Mouse (Mus musculus): ENCODE measurements at regions not wholly inside any gene's neighbourhood (a gene's known extent, or its start where the extent isn't known, plus 50 kb on each side); places are given as distances from the start of the nearest gene placed in this dataset.
A peak's percentile ranks its signal among the peaks of the same experiment; 100 is the strongest.

GRCm38 (mm10) chr2:61182424-61182979, 219.5 kb upstream of the Rbms1 start:
- H3K9ac ChIP-seq (ENCODE audit: low read depth, low read length): no peak overlapping the region
- no peak overlapping the region for H3K4me3 ChIP-seq (ENCODE audit: insufficient read depth, low read depth, low read length)
- no peak for TF ChIP-seq CTCF (IDR thresholded peaks at IDR 0.05; ENCODE audit: low read depth, low read length)
- TF ChIP-seq POLR2A (IDR thresholded peaks at IDR 0.05; ENCODE audit: extremely low read depth, insufficient read depth, low read length): no peak
- H3K27me3 ChIP-seq (ENCODE audit: control insufficient read depth, insufficient read depth, low read length): no peaks in the 10 kb centered on the region
- 65% methylated on average over 8 of the region's 8 CpGs for WGBS
- no peaks in the 10 kb centered on the region for H3K4me1 ChIP-seq (ENCODE audit: control insufficient read depth, insufficient read depth, low read length)
- H3K79me2 ChIP-seq (ENCODE audit: control insufficient read depth, insufficient read depth, low read length): no peaks in the 10 kb centered on the region
- no peak for DNase-seq (ENCODE audit: extremely low read depth, low read depth, low spot score)
- no peak overlapping the region for H3K27ac ChIP-seq (replicated peaks; ENCODE audit: insufficient read depth, low read depth, low read length)
- no peaks in the 10 kb centered on the region for H3K36me3 ChIP-seq (ENCODE audit: control insufficient read depth, insufficient read depth, low read length)

GRCm38 (mm10) chr2:61177801-61178200, 214.8 kb upstream of the Rbms1 start:
- TF ChIP-seq CTCF (IDR thresholded peaks at IDR 0.05; ENCODE audit: low read depth, low read length) (no peak), POLR2A (IDR thresholded peaks at IDR 0.05; ENCODE audit: extremely low read depth, insufficient read depth, low read length) (no peak)
- Histone ChIP-seq H3K36me3 (ENCODE audit: control insufficient read depth, insufficient read depth, low read length) (no peaks in the 10 kb centered on the region), H3K4me1 (ENCODE audit: control insufficient read depth, insufficient read depth, low read length) (peaks cover 2% of the 10 kb centered on the region; the same call in 1 of the 2 replicates), H3K27ac (replicated peaks; ENCODE audit: insufficient read depth, low read depth, low read length) (no peak overlapping the region), H3K79me2 (ENCODE audit: control insufficient read depth, insufficient read depth, low read length) (no peaks in the 10 kb centered on the region), H3K4me3 (ENCODE audit: insufficient read depth, low read depth, low read length) (no peak overlapping the region), H3K9ac (ENCODE audit: low read depth, low read length) (no peak overlapping the region), H3K27me3 (ENCODE audit: control insufficient read depth, insufficient read depth, low read length) (no peaks in the 10 kb centered on the region)
- 80% methylated on average over 2 of the region's 2 CpGs for WGBS
- DNase-seq (ENCODE audit: extremely low read depth, low read depth, low spot score): no peak

- no peaks in the 10 kb centered on the region for H3K27me3 ChIP-seq (ENCODE audit: control insufficient read depth, insufficient read depth, low read length)
- DNase-seq (ENCODE audit: extremely low read depth, low read depth, low spot score): peak; percentile 11
- TF ChIP-seq POLR2A (IDR thresholded peaks at IDR 0.05; ENCODE audit: extremely low read depth, insufficient read depth, low read length) (no peak), CTCF (IDR thresholded peaks at IDR 0.05; ENCODE audit: low read depth, low read length) (no peak)
- no peaks in the 10 kb centered on the region for H3K79me2 ChIP-seq (ENCODE audit: control insufficient read depth, insufficient read depth, low read length)
- H3K27ac ChIP-seq (replicated peaks; ENCODE audit: insufficient read depth, low read depth, low read length): 0 out of 2 replicates have a peak overlapping the region, but pooled peaks have one; percentile 6
- peaks cover 2% of the 10 kb centered on the region; the same call in 1 of the 2 replicates for H3K4me1 ChIP-seq (ENCODE audit: control insufficient read depth, insufficient read depth, low read length)
- no peaks in the 10 kb centered on the region for H3K36me3 ChIP-seq (ENCODE audit: control insufficient read depth, insufficient read depth, low read length)
- no peak overlapping the region for H3K9ac ChIP-seq (ENCODE audit: low read depth, low read length)
- no peak overlapping the region for H3K4me3 ChIP-seq (ENCODE audit: insufficient read depth, low read depth, low read length)
- WGBS: 33% methylated on average over 2 of the region's 2 CpGs
Observed at GRCm38 (mm10) chr2:61176807-61177206, 213.8 kb upstream of the Rbms1 start.

DNA sequence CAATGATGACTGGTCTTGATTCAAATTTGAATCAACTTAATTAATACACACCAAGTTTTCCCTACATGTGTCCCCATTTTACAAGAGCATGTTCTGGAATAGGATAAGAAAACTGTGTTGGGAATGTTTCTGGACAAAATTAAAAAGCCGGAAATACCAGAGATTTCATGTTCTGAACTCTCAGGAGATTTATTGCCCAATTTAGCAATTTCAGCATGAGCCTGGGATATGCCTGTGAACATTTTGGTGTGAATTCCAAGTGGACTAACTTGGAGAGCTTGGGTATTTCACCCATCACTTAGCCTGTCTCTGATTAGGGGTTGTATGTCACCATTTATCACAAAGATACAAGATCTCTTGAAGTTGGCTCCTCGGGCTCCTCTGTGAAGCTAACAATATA, 210.6 kb upstream of the Rbms1 start:
- Histone ChIP-seq H3K9ac (ENCODE audit: low read depth, low read length) (no peak overlapping the region), H3K27me3 (ENCODE audit: control insufficient read depth, insufficient read depth, low read length) (no peaks in the 10 kb centered on the region), H3K4me1 (ENCODE audit: control insufficient read depth, insufficient read depth, low read length) (peaks cover 2% of the 10 kb centered on the region; the same call in 1 of the 2 replicates), H3K4me3 (ENCODE audit: insufficient read depth, low read depth, low read length) (no peak overlapping the region), H3K36me3 (ENCODE audit: control insufficient read depth, insufficient read depth, low read length) (no peaks in the 10 kb centered on the region), H3K27ac (replicated peaks; ENCODE audit: insufficient read depth, low read depth, low read length) (no peak overlapping the region), H3K79me2 (ENCODE audit: control insufficient read depth, insufficient read depth, low read length) (no peaks in the 10 kb centered on the region)
- TF ChIP-seq POLR2A (IDR thresholded peaks at IDR 0.05; ENCODE audit: extremely low read depth, insufficient read depth, low read length) (no peak), CTCF (IDR thresholded peaks at IDR 0.05; ENCODE audit: low read depth, low read length) (no peak)
- DNase-seq (ENCODE audit: extremely low read depth, low read depth, low spot score): peak; percentile 36
- 56% methylated on average over 2 of the region's 2 CpGs for WGBS

GRCm38 (mm10) chr2:61161336-61161735, 198.3 kb upstream of the Rbms1 start:
- Histone ChIP-seq H3K27ac (replicated peaks; ENCODE audit: insufficient read depth, low read depth, low read length) (no peak overlapping the region), H3K4me3 (ENCODE audit: insufficient read depth, low read depth, low read length) (no peak overlapping the region), H3K4me1 (ENCODE audit: control insufficient read depth, insufficient read depth, low read length) (no peaks in the 10 kb centered on the region), H3K9ac (ENCODE audit: low read depth, low read length) (no peak overlapping the region), H3K79me2 (ENCODE audit: control insufficient read depth, insufficient read depth, low read length) (no peaks in the 10 kb centered on the region), H3K36me3 (ENCODE audit: control insufficient read depth, insufficient read depth, low read length) (no peaks in the 10 kb centered on the region), H3K27me3 (ENCODE audit: control insufficient read depth, insufficient read depth, low read length) (no peaks in the 10 kb centered on the region)
- TF ChIP-seq CTCF (IDR thresholded peaks at IDR 0.05; ENCODE audit: low read depth, low read length): no peak
- no peak for TF ChIP-seq POLR2A (IDR thresholded peaks at IDR 0.05; ENCODE audit: extremely low read depth, insufficient read depth, low read length)
- no peak for DNase-seq (ENCODE audit: extremely low read depth, low read depth, low spot score)
- WGBS: 95% methylated on average over 1 of the region's 1 CpGs

- H3K79me2 ChIP-seq (ENCODE audit: control insufficient read depth, insufficient read depth, low read length): no peaks in the 10 kb centered on the region
- H3K27ac ChIP-seq (replicated peaks; ENCODE audit: insufficient read depth, low read depth, low read length): no peak overlapping the region
- H3K27me3 ChIP-seq (ENCODE audit: control insufficient read depth, insufficient read depth, low read length): no peaks in the 10 kb centered on the region
- WGBS: 89% methylated on average over 3 of the region's 3 CpGs
- no peak for DNase-seq (ENCODE audit: extremely low read depth, low read depth, low spot score)
- H3K36me3 ChIP-seq (ENCODE audit: control insufficient read depth, insufficient read depth, low read length): no peaks in the 10 kb centered on the region
- no peaks in the 10 kb centered on the region for H3K4me1 ChIP-seq (ENCODE audit: control insufficient read depth, insufficient read depth, low read length)
- TF ChIP-seq POLR2A (IDR thresholded peaks at IDR 0.05; ENCODE audit: extremely low read depth, insufficient read depth, low read length): no peak
- no peak for TF ChIP-seq CTCF (IDR thresholded peaks at IDR 0.05; ENCODE audit: low read depth, low read length)
- no peak overlapping the region for H3K4me3 ChIP-seq (ENCODE audit: insufficient read depth, low read depth, low read length)
- H3K9ac ChIP-seq (ENCODE audit: low read depth, low read length): no peak overlapping the region
Observed at GRCm38 (mm10) chr2:61159761-61160160, 196.8 kb upstream of the Rbms1 start.
